Mouse (Mus musculus): ENCODE measurements around the gene Prkag3.

The Prkag3 gene

GRCm38 (mm10) chr1:74748643-74749271, at the start of gene Prkag3:
Gene Prkag3, minus strand, starts transcription at chr1:74749221.
- DNase-seq (ENCODE audit: low spot score in 2 of 2): peak; percentile 40 to 46

- DNase-seq (ENCODE audit: low spot score in 2 of 2): no peak
Measured at GRCm38 (mm10) chr1:74797459-74797858, 48.4 kb upstream of the Prkag3 start.

- DNase-seq (ENCODE audit: low spot score in 2 of 2): no peak
Measured at GRCm38 (mm10) chr1:74795145-74795529, 46.1 kb upstream of the Prkag3 start.

GRCm38 (mm10) chr1:74794487-74795144, 45.6 kb upstream of the Prkag3 start:
- no peak for DNase-seq (ENCODE audit: low spot score in 2 of 2)

- peak in 1 of 2 experiments; percentile 37 for DNase-seq (ENCODE audit: low spot score in 2 of 2)
Measured at GRCm38 (mm10) chr1:74792831-74793660, 44.0 kb upstream of the Prkag3 start.

- DNase-seq (ENCODE audit: low spot score in 2 of 2): no peak
Measured at GRCm38 (mm10) chr1:74791249-74791648, 42.2 kb upstream of the Prkag3 start, which contains the start of gene Wnt10a. Gene Wnt10a, plus strand, starts transcription at chr1:74791516.

GRCm38 (mm10) chr1:74790095-74790494, 41.1 kb upstream of the Prkag3 start:
- DNase-seq (ENCODE audit: low spot score in 2 of 2): no peak

- no peak for DNase-seq (ENCODE audit: low spot score in 2 of 2)
Measured at GRCm38 (mm10) chr1:74788603-74789176, 39.7 kb upstream of the Prkag3 start.

- peak; percentile 92 to 94 for DNase-seq (ENCODE audit: low spot score in 2 of 2)
Measured at GRCm38 (mm10) chr1:74787846-74788245, 38.8 kb upstream of the Prkag3 start.

- peak in 1 of 2 experiments; percentile 41 for DNase-seq (ENCODE audit: low spot score in 2 of 2)
Measured at GRCm38 (mm10) chr1:74784041-74784759, 35.2 kb upstream of the Prkag3 start.

GRCm38 (mm10) chr1:74783554-74783953, 34.5 kb upstream of the Prkag3 start:
- DNase-seq (ENCODE audit: low spot score in 2 of 2): no peak

GRCm38 (mm10) chr1:74782045-74782444, 33.0 kb upstream of the Prkag3 start:
- DNase-seq (ENCODE audit: low spot score in 2 of 2): no peak

- no peak for DNase-seq (ENCODE audit: low spot score in 2 of 2)
Measured at GRCm38 (mm10) chr1:74778934-74779486, 30.0 kb upstream of the Prkag3 start.

- no peak for DNase-seq (ENCODE audit: low spot score in 2 of 2)
Measured at GRCm38 (mm10) chr1:74775816-74776215, 26.8 kb upstream of the Prkag3 start.

GRCm38 (mm10) chr1:74774062-74774461, 25.0 kb upstream of the Prkag3 start:
- no peak for DNase-seq (ENCODE audit: low spot score in 2 of 2)

- DNase-seq (ENCODE audit: low spot score in 2 of 2): peak in 1 of 2 experiments; percentile 58
Measured at GRCm38 (mm10) chr1:74773136-74773535, 24.1 kb upstream of the Prkag3 start.

- DNase-seq (ENCODE audit: low spot score in 2 of 2): no peak
Measured at GRCm38 (mm10) chr1:74771931-74772620, 23.1 kb upstream of the Prkag3 start.

- DNase-seq (ENCODE audit: low spot score in 2 of 2): no peak
Measured at GRCm38 (mm10) chr1:74771845-74771930, 22.7 kb upstream of the Prkag3 start, which contains the start of gene Wnt6. Gene Wnt6, plus strand, starts transcription at chr1:74771892.

GRCm38 (mm10) chr1:74771467-74771844, 22.4 kb upstream of the Prkag3 start:
- DNase-seq (ENCODE audit: low spot score in 2 of 2): no peak

GRCm38 (mm10) chr1:74770727-74771466, 21.9 kb upstream of the Prkag3 start:
- DNase-seq (ENCODE audit: low spot score in 2 of 2): no peak

All from right cerebral cortex, adult 2 months (tissue).